Mouse (Mus musculus): ENCODE results near the gene Phlda3. TPM values are rescaled to one million over a fixed set of nuclear protein-coding genes. Genes with fewer than 3 reads are reported as not detected.

Phlda3 gene
- polyA plus RNA-seq, 1 experiment from 2014 or later: 22.0 TPM

DNA sequence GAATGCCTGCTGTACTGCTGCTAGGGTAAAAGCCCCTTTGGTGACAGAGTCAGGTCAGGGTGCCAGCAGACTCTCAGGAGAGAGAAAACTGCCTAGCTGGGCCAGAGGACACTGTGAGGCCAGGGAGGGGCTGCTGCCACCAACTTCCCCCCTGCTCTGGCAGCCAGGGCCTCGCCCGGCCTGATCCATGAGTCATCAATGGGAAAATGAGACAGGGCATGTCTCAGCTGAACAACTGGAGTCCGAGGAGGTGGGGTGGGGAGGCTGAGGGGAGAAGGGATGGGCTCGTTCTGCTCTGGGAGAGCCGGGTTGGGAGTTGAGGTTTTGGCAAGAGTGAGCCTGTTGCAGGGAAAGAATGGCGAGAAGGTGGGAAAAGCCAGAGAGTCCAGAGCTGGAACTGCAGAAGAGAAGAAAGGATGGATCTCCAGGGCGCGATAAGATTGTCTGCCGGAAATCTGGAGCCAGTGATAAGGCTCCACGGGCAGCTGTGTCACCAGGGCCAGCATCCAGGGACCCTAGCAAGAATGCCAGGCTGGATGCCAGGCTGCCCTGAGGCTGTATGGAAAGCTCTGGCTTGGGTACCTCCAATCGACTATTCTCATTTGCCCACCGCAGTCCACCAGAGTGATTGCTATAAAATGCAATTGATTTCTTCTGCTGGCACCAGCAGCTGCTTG is 5.1 kb downstream of the Phlda3 start:
- H3K4me1 ChIP-seq (replicated peaks; ENCODE audit: control insufficient read depth, insufficient read depth, low read length): peaks cover 6% of the 10 kb centered on the region; the same call in 1 of the 2 replicates
- H3K4me3 ChIP-seq (ENCODE audit: low read depth, low read length): no peak overlapping the region
- no peak overlapping the region for H3K9ac ChIP-seq (ENCODE audit: low read depth, low read length)
- H3K36me3 ChIP-seq (ENCODE audit: control insufficient read depth, insufficient read depth): no peaks in the 10 kb centered on the region
- no peak for TF ChIP-seq CTCF (IDR thresholded peaks at IDR 0.05; ENCODE audit: low read depth)
- 0 out of 2 replicates have a peak, but pooled peaks have one; percentile 20 for ATAC-seq
- WGBS: 34% methylated on average over 12 of the region's 12 CpGs
- no peak overlapping the region for H3K4me2 ChIP-seq (replicated peaks; ENCODE audit: low read depth)
- H3K9me3 ChIP-seq (ENCODE audit: control insufficient read depth): no peaks in the 10 kb centered on the region
- peaks cover 2% of the 10 kb centered on the region; the same call in 1 of the 2 replicates for H3K27me3 ChIP-seq (replicated peaks; ENCODE audit: control insufficient read depth, insufficient read depth, low read length)
- no peak overlapping the region for H3K27ac ChIP-seq (ENCODE audit: low read depth, low read length)

- Histone ChIP-seq H3K4me2 (replicated peaks; ENCODE audit: low read depth) (no peak overlapping the region), H3K36me3 (ENCODE audit: control insufficient read depth, insufficient read depth) (no peaks in the 10 kb centered on the region), H3K9ac (ENCODE audit: low read depth, low read length) (no peak overlapping the region), H3K4me1 (replicated peaks; ENCODE audit: control insufficient read depth, insufficient read depth, low read length) (peaks cover 4% of the 10 kb centered on the region; the same call in 1 of the 2 replicates), H3K4me3 (ENCODE audit: low read depth, low read length) (no peak overlapping the region), H3K27ac (ENCODE audit: low read depth, low read length) (no peak overlapping the region), H3K27me3 (replicated peaks; ENCODE audit: control insufficient read depth, insufficient read depth, low read length) (no peaks in the 10 kb centered on the region), H3K9me3 (ENCODE audit: control insufficient read depth) (no peaks in the 10 kb centered on the region)
- no peak for ATAC-seq
- WGBS: 65% methylated on average over 8 of the region's 8 CpGs
- no peak for TF ChIP-seq CTCF (IDR thresholded peaks at IDR 0.05; ENCODE audit: low read depth)
These were observed 5.7 kb downstream of the Phlda3 start for GRCm38 (mm10) chr1:135771573-135771970.

DNA sequence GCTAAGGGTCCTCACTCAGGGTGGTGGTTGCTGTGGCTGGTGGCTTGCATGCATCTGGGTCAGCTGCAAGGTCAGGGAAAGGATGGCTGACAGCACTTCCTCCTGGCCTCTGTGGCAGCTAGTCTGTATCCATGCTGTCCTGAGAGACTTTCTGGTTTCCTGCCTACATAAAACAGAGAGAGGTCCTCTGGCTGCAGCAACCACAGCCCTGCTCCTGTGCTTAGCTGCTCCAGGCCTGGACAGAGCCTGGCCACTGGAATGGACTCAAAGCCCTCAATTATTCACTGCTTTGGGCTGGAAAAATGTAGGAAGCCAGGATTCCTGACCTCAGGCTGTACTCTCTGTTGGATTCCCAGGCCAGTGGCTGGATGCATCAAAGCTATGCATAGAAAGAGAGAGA is 10.7 kb downstream of the Phlda3 start:
- H3K27ac ChIP-seq (ENCODE audit: low read depth, low read length): 0 out of 2 replicates have a peak overlapping the region, but pooled peaks have one; percentile 4

DNA sequence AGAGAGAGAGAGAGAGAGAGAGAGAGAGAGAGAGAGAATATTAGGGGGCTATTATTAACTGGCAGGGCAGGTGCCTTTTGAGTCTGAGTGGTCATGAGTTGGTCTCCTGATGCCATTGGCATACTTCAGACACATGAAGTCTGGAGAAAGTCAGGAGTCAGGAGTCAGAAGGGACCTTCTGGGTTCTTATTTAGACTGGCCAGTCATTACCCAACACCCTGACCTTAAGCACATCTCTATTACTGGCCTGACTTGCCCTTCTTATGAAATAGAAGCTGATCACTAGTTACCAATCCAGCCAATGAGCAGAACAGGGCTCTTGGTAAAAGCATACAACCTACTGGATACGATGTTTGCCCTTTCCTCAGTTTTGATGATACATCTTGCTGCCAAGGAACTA is 11.1 kb downstream of the Phlda3 start:
- Histone ChIP-seq H3K27ac (ENCODE audit: low read depth, low read length) (no peak overlapping the region), H3K4me3 (ENCODE audit: low read depth, low read length) (no peak overlapping the region), H3K4me2 (replicated peaks; ENCODE audit: low read depth) (no peak overlapping the region), H3K4me1 (replicated peaks; ENCODE audit: control insufficient read depth, insufficient read depth, low read length) (no peaks in the 10 kb centered on the region), H3K9me3 (ENCODE audit: control insufficient read depth) (no peaks in the 10 kb centered on the region), H3K27me3 (replicated peaks; ENCODE audit: control insufficient read depth, insufficient read depth, low read length) (0 out of 2 replicates have a peak, but pooled peaks cover 5% of the 10 kb centered on the region), H3K9ac (ENCODE audit: low read depth, low read length) (no peak overlapping the region), H3K36me3 (ENCODE audit: control insufficient read depth, insufficient read depth) (no peaks in the 10 kb centered on the region)
- ATAC-seq: no peak
- 88% methylated on average over 1 of the region's 1 CpGs for WGBS
- no peak for TF ChIP-seq CTCF (IDR thresholded peaks at IDR 0.05; ENCODE audit: low read depth)

More for the DNA sequence above, 10.7 kb downstream of the Phlda3 start:
- Histone ChIP-seq H3K4me3 (ENCODE audit: low read depth, low read length) (no peak overlapping the region), H3K9ac (ENCODE audit: low read depth, low read length) (no peak overlapping the region), H3K4me2 (replicated peaks; ENCODE audit: low read depth) (no peak overlapping the region), H3K27me3 (replicated peaks; ENCODE audit: control insufficient read depth, insufficient read depth, low read length) (0 out of 2 replicates have a peak, but pooled peaks cover 5% of the 10 kb centered on the region), H3K4me1 (replicated peaks; ENCODE audit: control insufficient read depth, insufficient read depth, low read length) (no peaks in the 10 kb centered on the region), H3K9me3 (ENCODE audit: control insufficient read depth) (no peaks in the 10 kb centered on the region), H3K36me3 (ENCODE audit: control insufficient read depth, insufficient read depth) (no peaks in the 10 kb centered on the region)
- no peak for TF ChIP-seq CTCF (IDR thresholded peaks at IDR 0.05; ENCODE audit: low read depth)
- no peak for ATAC-seq

DNA sequence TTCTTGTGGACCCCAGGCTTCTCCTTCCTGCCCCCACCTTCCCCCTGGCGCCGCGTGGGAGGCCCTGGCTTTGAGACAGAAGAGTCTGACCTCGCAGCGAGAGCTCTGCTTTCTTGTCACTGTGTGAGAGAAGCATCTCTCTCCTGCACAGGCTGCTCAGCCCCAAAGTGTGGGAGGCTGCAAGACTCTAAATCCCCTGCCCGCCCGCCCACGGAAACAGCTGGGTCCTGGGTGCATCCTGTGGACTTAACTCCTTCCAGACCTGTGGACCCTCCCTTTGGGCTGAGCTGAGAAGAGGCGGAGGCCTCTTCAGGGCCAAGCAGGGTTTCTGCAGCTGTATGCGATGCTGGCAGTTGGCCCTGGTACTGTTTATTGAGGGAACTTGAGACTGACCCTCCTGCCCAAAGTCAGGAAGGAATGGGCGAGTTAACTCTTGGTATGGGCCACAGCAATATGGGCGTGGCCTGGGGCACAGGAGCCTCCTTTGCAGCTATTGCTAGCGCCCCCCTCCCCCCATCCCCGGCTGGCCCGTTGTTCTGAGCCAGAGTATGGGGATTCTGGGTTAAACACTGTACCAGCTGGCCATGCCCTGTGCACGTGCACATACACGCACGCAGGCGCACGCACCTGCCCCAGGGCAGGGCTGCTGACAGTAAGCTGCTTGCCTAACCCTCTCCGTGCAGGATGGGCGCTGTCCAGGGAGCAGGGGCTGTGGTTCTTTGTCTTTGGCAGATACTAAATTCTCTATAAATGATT is 13.0 kb downstream of the Phlda3 start, which contains the start of gene Tnni1:
Gene Tnni1, plus strand, starts transcription at position 655 of the 756 bp plus-strand sequence.
- Histone ChIP-seq H3K9ac (ENCODE audit: low read depth, low read length) (no peak within 1 kb of the TSS), H3K4me2 (replicated peaks; ENCODE audit: low read depth) (no peak within 1 kb of the TSS)

GRCm38 (mm10) chr1:135780649-135781048 is 14.7 kb downstream of the Phlda3 start:
- Histone ChIP-seq H3K27me3 (replicated peaks; ENCODE audit: control insufficient read depth, insufficient read depth, low read length) (0 out of 2 replicates have a peak, but pooled peaks cover 5% of the 10 kb centered on the region), H3K27ac (ENCODE audit: low read depth, low read length) (no peak overlapping the region), H3K36me3 (ENCODE audit: control insufficient read depth, insufficient read depth) (no peaks in the 10 kb centered on the region), H3K9ac (ENCODE audit: low read depth, low read length) (no peak overlapping the region), H3K4me2 (replicated peaks; ENCODE audit: low read depth) (no peak overlapping the region), H3K9me3 (ENCODE audit: control insufficient read depth) (no peaks in the 10 kb centered on the region), H3K4me3 (ENCODE audit: low read depth, low read length) (no peak overlapping the region), H3K4me1 (replicated peaks; ENCODE audit: control insufficient read depth, insufficient read depth, low read length) (no peaks in the 10 kb centered on the region)
- 64% methylated on average over 4 of the region's 4 CpGs for WGBS
- TF ChIP-seq CTCF (IDR thresholded peaks at IDR 0.05; ENCODE audit: low read depth): no peak
- no peak for ATAC-seq

More for the DNA sequence above, 13.0 kb downstream of the Phlda3 start, which contains the start of gene Tnni1:
- TF ChIP-seq CTCF (IDR thresholded peaks at IDR 0.05; ENCODE audit: low read depth): no peak
- no peaks in the 10 kb centered on the region for H3K9me3 ChIP-seq (ENCODE audit: control insufficient read depth)
- peak; percentile 26; the same call in 1 of the 2 replicates for ATAC-seq
- no peak within 1 kb of the TSS for H3K27ac ChIP-seq (ENCODE audit: low read depth, low read length)
- H3K4me3 ChIP-seq (ENCODE audit: low read depth, low read length): no peak within 1 kb of the TSS
- H3K4me1 ChIP-seq (replicated peaks; ENCODE audit: control insufficient read depth, insufficient read depth, low read length): no peaks in the 10 kb centered on the region
- WGBS: 28% methylated on average over 22 of the region's 22 CpGs
- H3K27me3 ChIP-seq (replicated peaks; ENCODE audit: control insufficient read depth, insufficient read depth, low read length): 0 out of 2 replicates have a peak, but pooled peaks cover 5% of the 10 kb centered on the region
- H3K36me3 ChIP-seq (ENCODE audit: control insufficient read depth, insufficient read depth): no peaks in the 10 kb centered on the region

All from intestine, postnatal 0 days (tissue).